Mouse (Mus musculus) neutrophil, adult 5-6 weeks (primary cell): Measurements from ENCODE around the gene Cox14. TPM values are rescaled to one million over a fixed set of nuclear protein-coding genes. Genes with fewer than 3 reads are reported as not detected.
"Not testable (repeated sequence)": the region's sequence is repeated elsewhere in the genome, so short reads cannot be mapped to it uniquely, and the experiment has no call there.

Source experiments
- ATAC-seq: fragments of 151-379, 151-347 bp; 2 replicates; pipeline ENCODE4 v1.8.0; 2017; ENCODE audit warnings: mild to moderate bottlenecking, moderate TSS enrichment; ENCODE audit not compliant: insufficient number of reproducible peaks, poor library complexity, low FRiP score, severe bottlenecking; ENCODE audit errors: extremely low read depth
- total RNA-seq: library from RNA; stranded (forward); fragments of 200-1000 nt; gene quantifications from 2 replicates; pipeline ENCODE4 v1.2.3, GENCODE M21; 2017

Gene Cox14
- total RNA-seq, 1 experiment from 2014 or later, result 24.1 TPM

GRCm38 (mm10) chr15:99772277-99772880 is 47.0 kb downstream of the Cox14 start:
- ATAC-seq, result peak; percentile 76

- not testable (repeated sequence) for ATAC-seq
These were observed 47.3 kb downstream of the Cox14 start, which contains the start of gene Cers5 for GRCm38 (mm10) chr15:99772881-99772924. Gene Cers5, minus strand, starts transcription at chr15:99772885.

GRCm38 (mm10) chr15:99772925-99773324 is 47.5 kb downstream of the Cox14 start:
- no peak for ATAC-seq

Other genes with a start within 250 kb of the Cox14 start
- gene Faim2, start 197.5 kb upstream of the Cox14 start, total RNA-seq, result not detected in 2 replicates
- gene Aqp2, start 146.6 kb upstream of the Cox14 start, total RNA-seq, result not detected in 2 replicates
- not detected in 2 replicates for gene Aqp5, start 134.8 kb upstream of the Cox14 start, total RNA-seq
- gene Aqp6, start 124.2 kb upstream of the Cox14 start, total RNA-seq, result not detected in 2 replicates
- gene Racgap1, start 74.0 kb upstream of the Cox14 start, total RNA-seq, result 6.6 and 8.5 TPM in 2 replicates
- 0.23 TPM in 1 of 2 replicates, not detected in the other for gene Asic1, start 55.2 kb upstream of the Cox14 start, total RNA-seq
- gene Smarcd1, start 23.5 kb upstream of the Cox14 start, total RNA-seq, result 28.9 and 29.6 TPM in 2 replicates
- not detected in 2 replicates for gene Gm17349, start 20.1 kb upstream of the Cox14 start, total RNA-seq
- 1.1 TPM in 1 of 2 replicates, not detected in the other for gene Gpd1, start 8.1 kb upstream of the Cox14 start, total RNA-seq
- 34.4 and 42.8 TPM in 2 replicates for gene Cers5, start 47.3 kb downstream of the Cox14 start, total RNA-seq
- gene Lima1, start 149.8 kb downstream of the Cox14 start, total RNA-seq, result 1.1 and 2.1 TPM in 2 replicates
- not detected in 2 replicates for gene Fam186a, start 241.4 kb downstream of the Cox14 start, total RNA-seq
- 52.7 and 58.3 TPM in 2 replicates for gene Larp4, start 244.4 kb downstream of the Cox14 start, total RNA-seq